18 mouse cellular contexts compared by ENCODE assay signal in genomic region chr6:116097579-116097978, GRCm38 (mm10).
"Had no signal": no experiment of that assay in that cellular context is flagged by ENCODE, and none has a peak within 500 bp of the region (broad histone marks: within the 10 kb centered on the region; RNA-seq: fewer than 3 reads in every experiment).

No protein-coding gene starts in this region.

- DNase-seq: lung, adult 18-20 months; lung, embryonic 14.5 days; lung, postnatal 10 days; lung, postnatal 4 days; midbrain, embryonic 14.5 days; retina, postnatal 1 day; right cerebral cortex, adult 18-20 months; right cerebral cortex, postnatal 25 days; right cerebral cortex, postnatal 4 days; spleen, adult 18-20 months; thymus, adult 18-20 months; thymus, postnatal 14 days; thymus, postnatal 36 days had no signal

- H3K27ac ChIP-seq: liver, embryonic 14.5 days; midbrain, embryonic 10.5 days; midbrain, embryonic 12.5 days; neural tube, embryonic 12.5 days had no signal

- H3K9me3 ChIP-seq: midbrain, embryonic 10.5 days; midbrain, embryonic 12.5 days; neural tube, embryonic 12.5 days had no signal

- H3K4me3 ChIP-seq: midbrain, embryonic 10.5 days; midbrain, embryonic 12.5 days; neural tube, embryonic 12.5 days had no signal

- H3K36me3 ChIP-seq: midbrain, embryonic 12.5 days; neural tube, embryonic 12.5 days had no signal

- ATAC-seq: midbrain, embryonic 16.5 days had no signal

- H3K27me3 ChIP-seq: midbrain, embryonic 12.5 days; neural tube, embryonic 12.5 days had no signal

- H3K9ac ChIP-seq: liver, embryonic 14.5 days; lung, embryonic 14.5 days; midbrain, embryonic 12.5 days; neural tube, embryonic 12.5 days had no signal

- H3K4me2 ChIP-seq: lung, embryonic 14.5 days; midbrain, embryonic 12.5 days; neural tube, embryonic 12.5 days had no signal

- H3K4me1 ChIP-seq: midbrain, embryonic 10.5 days; midbrain, embryonic 12.5 days; neural tube, embryonic 12.5 days had no signal
